25 mouse cellular contexts compared by ENCODE assay signal in genomic region chr3:52393171-52393570, GRCm38 (mm10).
A peak's percentile ranks its signal among the peaks of the same experiment; 100 is the strongest.
DNase-seq lines count a peak whose midpoint lies in the region; ATAC-seq and TF ChIP-seq lines count a peak whose summit lies in the region.
"Had no signal": no experiment of that assay in that cellular context is flagged by ENCODE, and none has a peak within 500 bp of the region (broad histone marks: within the 10 kb centered on the region; RNA-seq: fewer than 3 reads in every experiment).

No protein-coding gene starts in this region.

- H3K9me3 ChIP-seq in kidney, postnatal 0 days (replicated peaks; ENCODE audit: low read length) = no peaks in the 10 kb centered on the region
- no peaks in the 10 kb centered on the region for H3K9me3 ChIP-seq in lung, embryonic 15.5 days
- no peaks in the 10 kb centered on the region for H3K9me3 ChIP-seq in stomach, embryonic 15.5 days
- no peaks in the 10 kb centered on the region for H3K9me3 ChIP-seq in stomach, postnatal 0 days (ENCODE audit: control insufficient read depth, low read length)
- H3K9me3 ChIP-seq: embryonic facial prominence, embryonic 13.5 days; forebrain, embryonic 12.5 days; forebrain, embryonic 15.5 days; hindbrain, embryonic 12.5 days; hindbrain, embryonic 15.5 days had no signal

- no peak for TF ChIP-seq EP300 in stomach, postnatal 0 days (optimal IDR thresholded peaks at IDR 0.05)

- H3K4me3 ChIP-seq in kidney, postnatal 0 days (replicated peaks; ENCODE audit: low read depth, low read length) = no peak overlapping the region
- H3K4me3 ChIP-seq in lung, embryonic 15.5 days = no peak overlapping the region
- no peak overlapping the region for H3K4me3 ChIP-seq in stomach, embryonic 15.5 days (replicated peaks)
- H3K4me3 ChIP-seq in stomach, postnatal 0 days (ENCODE audit: low read depth, low read length) = no peak overlapping the region
- H3K4me3 ChIP-seq: embryonic facial prominence, embryonic 10.5 days; embryonic facial prominence, embryonic 13.5 days; erythroblast, embryonic 14.5 days; forebrain, embryonic 12.5 days; forebrain, embryonic 15.5 days; heart, adult 2 months; hindbrain, embryonic 12.5 days; hindbrain, embryonic 15.5 days had no signal

- TF ChIP-seq CTCF in kidney, postnatal 0 days (IDR thresholded peaks at IDR 0.05; ENCODE audit: low read depth) = no peak
- TF ChIP-seq CTCF in stomach, postnatal 0 days (IDR thresholded peaks at IDR 0.05; ENCODE audit: low read depth) = no peak

- no peak for ATAC-seq in kidney, postnatal 0 days (replicated peaks; ENCODE audit: low FRiP score, low read depth)
- ATAC-seq in lung, embryonic 15.5 days (ENCODE audit: borderline replicate concordance, extremely low read depth, low FRiP score, low TSS enrichment) = 0 out of 2 replicates have a peak, but pooled peaks have one; percentile 12
- ATAC-seq in stomach, embryonic 15.5 days (ENCODE audit: insufficient read depth, low FRiP score, low read depth) = 0 out of 2 replicates have a peak, but pooled peaks have one; percentile 14
- ATAC-seq in stomach, postnatal 0 days (ENCODE audit: low FRiP score, low TSS enrichment) = no peak
- ATAC-seq in megakaryocyte progenitor cell, adult 5-6 weeks (replicated peaks; ENCODE audit: poor library complexity) = no peak
- ATAC-seq: activated CD4-positive, CD25-positive, alpha-beta regulatory T cell, adult 4 months; forebrain, embryonic 15.5 days had no signal

- peak; percentile 39 for DNase-seq in kidney, postnatal 0 days (ENCODE audit: low spot score)
- DNase-seq in kidney, postnatal 10 days = no peak
- DNase-seq in lung, postnatal 10 days = no peak
- DNase-seq in stomach, postnatal 0 days (ENCODE audit: low spot score) = no peak
- DNase-seq: adrenal gland, adult 8-10 months; adrenal gland, postnatal 25 days; cerebellum, adult 11-12 months; cerebellum, adult 8-10 months; cerebellum, postnatal 10 days; cerebellum, postnatal 36 days; embryo, embryonic 11 days; gastrocnemius, postnatal 25 days; heart, adult 2 months had no signal

- H3K36me3 ChIP-seq in kidney, postnatal 0 days (ENCODE audit: insufficient read depth, low read length) = no peaks in the 10 kb centered on the region
- no peaks in the 10 kb centered on the region for H3K36me3 ChIP-seq in lung, embryonic 15.5 days
- no peaks in the 10 kb centered on the region for H3K36me3 ChIP-seq in stomach, embryonic 15.5 days
- H3K36me3 ChIP-seq in stomach, postnatal 0 days (ENCODE audit: control insufficient read depth, insufficient read depth, low read length) = no peaks in the 10 kb centered on the region
- H3K36me3 ChIP-seq: embryonic facial prominence, embryonic 10.5 days; embryonic facial prominence, embryonic 13.5 days; forebrain, embryonic 12.5 days; forebrain, embryonic 15.5 days; hindbrain, embryonic 12.5 days; hindbrain, embryonic 15.5 days had no signal

- no peak overlapping the region for H3K9ac ChIP-seq in kidney, postnatal 0 days (ENCODE audit: low read depth, low read length)
- no peak overlapping the region for H3K9ac ChIP-seq in lung, embryonic 15.5 days
- no peak overlapping the region for H3K9ac ChIP-seq in stomach, embryonic 15.5 days
- H3K9ac ChIP-seq in stomach, postnatal 0 days (ENCODE audit: low read length) = no peak overlapping the region
- H3K9ac ChIP-seq: embryonic facial prominence, embryonic 13.5 days; forebrain, embryonic 12.5 days; forebrain, embryonic 15.5 days; hindbrain, embryonic 12.5 days; hindbrain, embryonic 15.5 days had no signal

- H3K4me2 ChIP-seq in kidney, postnatal 0 days (ENCODE audit: low read length) = no peak overlapping the region
- no peak overlapping the region for H3K4me2 ChIP-seq in lung, embryonic 15.5 days
- H3K4me2 ChIP-seq in stomach, embryonic 15.5 days = no peak overlapping the region
- no peak overlapping the region for H3K4me2 ChIP-seq in stomach, postnatal 0 days (replicated peaks; ENCODE audit: low read depth)
- H3K4me2 ChIP-seq: embryonic facial prominence, embryonic 13.5 days; forebrain, embryonic 12.5 days; forebrain, embryonic 15.5 days; heart, embryonic 11.5 days; hindbrain, embryonic 12.5 days; hindbrain, embryonic 15.5 days had no signal

- 0 out of 2 replicates have a peak, but pooled peaks cover 6% of the 10 kb centered on the region for H3K4me1 ChIP-seq in kidney, postnatal 0 days (replicated peaks; ENCODE audit: insufficient read depth, low read length)
- H3K4me1 ChIP-seq in lung, embryonic 15.5 days = 0 out of 2 replicates have a peak, but pooled peaks cover 4% of the 10 kb centered on the region
- no peaks in the 10 kb centered on the region for H3K4me1 ChIP-seq in stomach, embryonic 15.5 days
- no peaks in the 10 kb centered on the region for H3K4me1 ChIP-seq in stomach, postnatal 0 days (replicated peaks; ENCODE audit: control insufficient read depth, insufficient read depth)
- H3K4me1 ChIP-seq: forebrain, embryonic 12.5 days; hindbrain, embryonic 12.5 days; hindbrain, embryonic 15.5 days had no signal

- WGBS in kidney, postnatal 0 days = 61% methylated on average over 10 of the region's 10 CpGs
- 38% methylated on average over 10 of the region's 10 CpGs for WGBS in lung, embryonic 15.5 days
- WGBS in stomach, embryonic 15.5 days = 47% methylated on average over 10 of the region's 10 CpGs
- 36% methylated on average over 10 of the region's 10 CpGs for WGBS in stomach, postnatal 0 days

- H3K27me3 ChIP-seq in kidney, postnatal 0 days (ENCODE audit: insufficient read depth, low read length) = no peaks in the 10 kb centered on the region
- H3K27me3 ChIP-seq in lung, embryonic 15.5 days = no peaks in the 10 kb centered on the region
- H3K27me3 ChIP-seq in stomach, embryonic 15.5 days (replicated peaks) = no peaks in the 10 kb centered on the region
- H3K27me3 ChIP-seq in stomach, postnatal 0 days (ENCODE audit: control insufficient read depth, insufficient read depth, low read length) = no peaks in the 10 kb centered on the region
- H3K27me3 ChIP-seq: forebrain, embryonic 12.5 days; forebrain, embryonic 15.5 days; hindbrain, embryonic 12.5 days; hindbrain, embryonic 15.5 days had no signal

- no peak overlapping the region for H3K27ac ChIP-seq in kidney, postnatal 0 days
- H3K27ac ChIP-seq in lung, embryonic 15.5 days = no peak overlapping the region
- no peak overlapping the region for H3K27ac ChIP-seq in stomach, embryonic 15.5 days
- H3K27ac ChIP-seq in stomach, postnatal 0 days (replicated peaks) = no peak overlapping the region
- H3K27ac ChIP-seq: embryonic facial prominence, embryonic 10.5 days; embryonic facial prominence, embryonic 13.5 days; forebrain, embryonic 12.5 days; forebrain, embryonic 15.5 days; heart, adult 2 months; hindbrain, embryonic 12.5 days; hindbrain, embryonic 15.5 days had no signal

Comparison
In these comparisons a context has a peak if more than half of its experiments do, and no peak if none do; other contexts are left out.
1. ATAC-seq: peak in lung, embryonic 15.5 days (single experiment) and stomach, embryonic 15.5 days (single experiment); none in kidney, postnatal 0 days (single experiment), stomach, postnatal 0 days (single experiment) and megakaryocyte progenitor cell, adult 5-6 weeks (single experiment).